Mouse (Mus musculus) 416B (cell line): Measurements from ENCODE around the gene Fcgr1.
A peak's percentile ranks its signal among the peaks of the same experiment; 100 is the strongest.
"Not testable (repeated sequence)": the region's sequence is repeated elsewhere in the genome, so short reads cannot be mapped to it uniquely, and the experiment has no call there.

Source experiments
- DNase-seq: peaks from one replicate; pipeline ENCODE4 v3.0.0; 2011; ENCODE audit warnings: low read depth

The Fcgr1 gene

GRCm38 (mm10) chr3:96247356-96248140 lies 46.2 kb downstream of the Fcgr1 start:
- DNase-seq, result peak; percentile 76

GRCm38 (mm10) chr3:96246427-96246856 lies 47.3 kb downstream of the Fcgr1 start, which contains the start of gene Hist2h3c1:
Gene Hist2h3c1, plus strand, starts transcription at chr3:96246685.
- not testable (repeated sequence) for DNase-seq

- DNase-seq, result not testable (repeated sequence)
These were observed 47.8 kb downstream of the Fcgr1 start for GRCm38 (mm10) chr3:96246018-96246417.

GRCm38 (mm10) chr3:96245003-96245886 lies 48.5 kb downstream of the Fcgr1 start, which contains the start of gene Hist2h2aa1:
Gene Hist2h2aa1, plus strand, starts transcription at chr3:96245497.
- peak; percentile 92 for DNase-seq

GRCm38 (mm10) chr3:96243921-96244572 lies 49.7 kb downstream of the Fcgr1 start:
- peak; percentile 55 for DNase-seq

GRCm38 (mm10) chr3:96240799-96241197 lies 53.0 kb downstream of the Fcgr1 start:
- no peak for DNase-seq

- peak; percentile 89 for DNase-seq
These were observed 53.6 kb downstream of the Fcgr1 start, which contains the start of gene Hist2h2aa2 for GRCm38 (mm10) chr3:96239949-96240798. Gene Hist2h2aa2, minus strand, starts transcription at chr3:96240276.

GRCm38 (mm10) chr3:96238954-96239793 lies 54.6 kb downstream of the Fcgr1 start, which contains the start of gene Hist2h3c2:
Gene Hist2h3c2, minus strand, starts transcription at chr3:96239127.
- DNase-seq, result not testable (repeated sequence)

GRCm38 (mm10) chr3:96237904-96238511 lies 55.8 kb downstream of the Fcgr1 start:
- peak; percentile 88 for DNase-seq

- DNase-seq, result peak; percentile 78
These were observed 56.4 kb downstream of the Fcgr1 start for GRCm38 (mm10) chr3:96237335-96237903.

- DNase-seq, result no peak
These were observed 56.9 kb downstream of the Fcgr1 start for GRCm38 (mm10) chr3:96236834-96237334.

GRCm38 (mm10) chr3:96235836-96236235 lies 57.9 kb downstream of the Fcgr1 start:
- no peak for DNase-seq

- peak; percentile 48 for DNase-seq
These were observed 58.9 kb downstream of the Fcgr1 start for GRCm38 (mm10) chr3:96234914-96235313.
